Mouse (Mus musculus) lung, adult 2 months (tissue): ENCODE measurements at regions not wholly inside any gene's neighbourhood (a gene's known extent, or its start where the extent isn't known, plus 50 kb on each side); places are given as distances from the start of the nearest gene placed in this dataset.

Experiments used
- CTCF ChIP-seq: fragments of 200-500 bp; IDR thresholded peaks from 2 replicates; pipeline ENCODE4 v1.5.1; 2011; ENCODE audit warnings: mild to moderate bottlenecking, low read length, control low read depth; ENCODE audit not compliant: insufficient read depth
- POLR2A ChIP-seq: fragments of 200-500 bp; IDR thresholded peaks from 2 replicates; pipeline ENCODE4 v1.6.1; 2011; ENCODE audit warnings: low read depth, mild to moderate bottlenecking, control low read depth, low read length, borderline replicate concordance; ENCODE audit errors: extremely low read depth

- TF ChIP-seq POLR2A (no peak), CTCF (no peak)
These were observed 181.2 kb upstream of the Chrm2 start for GRCm38 (mm10) chr6:36206666-36207065.
